8 mouse cellular contexts compared by ENCODE assay signal in genomic region chr10:40258976-40259375, GRCm38 (mm10). TPM values are rescaled to one million over a fixed set of nuclear protein-coding genes. Genes with fewer than 3 reads are reported as not detected.
DNase-seq lines count a peak whose midpoint lies in the region; ATAC-seq and TF ChIP-seq lines count a peak whose summit lies in the region.

No protein-coding gene starts in this region.

- H3K36me3 ChIP-seq in forebrain, embryonic 12.5 days (replicated peaks), result peaks cover 11% of the 10 kb centered on the region
- no peaks in the 10 kb centered on the region for H3K36me3 ChIP-seq in hindbrain, postnatal 0 days (ENCODE audit: insufficient read depth, low read length)
- peaks cover 19% of the 10 kb centered on the region for H3K36me3 ChIP-seq in limb, embryonic 10.5 days

- H3K27me3 ChIP-seq in forebrain, embryonic 12.5 days, result no peaks in the 10 kb centered on the region
- no peaks in the 10 kb centered on the region for H3K27me3 ChIP-seq in hindbrain, postnatal 0 days (ENCODE audit: insufficient read depth, low read length)
- no peaks in the 10 kb centered on the region for H3K27me3 ChIP-seq in limb, embryonic 10.5 days (ENCODE audit: low read depth, poor library complexity, severe bottlenecking)

- peaks cover 23% of the 10 kb centered on the region for H3K4me1 ChIP-seq in forebrain, embryonic 12.5 days
- peaks cover 4% of the 10 kb centered on the region; the same call in 1 of the 2 replicates for H3K4me1 ChIP-seq in hindbrain, postnatal 0 days (ENCODE audit: insufficient read depth, low read length)
- H3K4me1 ChIP-seq in limb, embryonic 10.5 days, result peaks cover 21% of the 10 kb centered on the region

- peak overlapping the region; percentile 79; the same call in 1 of the 2 replicates for H3K4me3 ChIP-seq in forebrain, embryonic 12.5 days (replicated peaks)
- H3K4me3 ChIP-seq in hindbrain, postnatal 0 days (ENCODE audit: low read length), result peak overlapping the region; percentile 87; the same call in 1 of the 2 replicates
- 0 out of 2 replicates have a peak overlapping the region, but pooled peaks have one; percentile 74 for H3K4me3 ChIP-seq in limb, embryonic 10.5 days

- 6% methylated on average over 5 of the region's 5 CpGs for WGBS in forebrain, embryonic 12.5 days
- WGBS in hindbrain, postnatal 0 days, result 6% methylated on average over 5 of the region's 5 CpGs
- 7% methylated on average over 5 of the region's 5 CpGs for WGBS in limb, embryonic 10.5 days

- peak; percentile 78 for DNase-seq in embryo, embryonic 10 days (ENCODE audit: low spot score)
- no peak for DNase-seq in embryo, embryonic 9.5 days (ENCODE audit: extremely low spot score)
- DNase-seq in brain, adult 2 months (ENCODE audit: low read depth, low spot score), result peak; percentile 73
- DNase-seq in hindbrain, postnatal 0 days (ENCODE audit: low spot score), result peak; percentile 77
- no peak for DNase-seq in limb, embryonic 10.5 days (ENCODE audit: low spot score)
- peak; percentile 65 for DNase-seq in mesoderm, embryonic 11.5 days (ENCODE audit: low read depth, low spot score)
- peak; percentile 54 for DNase-seq in thymus, postnatal 14 days

- H3K4me2 ChIP-seq in forebrain, embryonic 12.5 days, result peak overlapping the region; percentile 57
- H3K4me2 ChIP-seq in hindbrain, postnatal 0 days (ENCODE audit: low read depth, low read length), result peak overlapping the region; percentile 76

- peak overlapping the region; percentile 89 for H3K27ac ChIP-seq in forebrain, embryonic 12.5 days
- H3K27ac ChIP-seq in hindbrain, postnatal 0 days, result peak overlapping the region; percentile 94
- H3K27ac ChIP-seq in limb, embryonic 10.5 days, result 0 out of 2 replicates have a peak overlapping the region, but pooled peaks have one; percentile 15

- no peak for ATAC-seq in forebrain, embryonic 12.5 days (ENCODE audit: low FRiP score)
- no peak for ATAC-seq in hindbrain, postnatal 0 days

- peak; percentile 75 for TF ChIP-seq CTCF in hindbrain, postnatal 0 days (IDR thresholded peaks at IDR 0.05; ENCODE audit: low read depth)

- no peaks in the 10 kb centered on the region for H3K9me3 ChIP-seq in forebrain, embryonic 12.5 days
- H3K9me3 ChIP-seq in hindbrain, postnatal 0 days (ENCODE audit: low read length), result no peaks in the 10 kb centered on the region
- H3K9me3 ChIP-seq in limb, embryonic 10.5 days (replicated peaks), result no peaks in the 10 kb centered on the region

- H3K9ac ChIP-seq in forebrain, embryonic 12.5 days, result no peak overlapping the region
- H3K9ac ChIP-seq in hindbrain, postnatal 0 days (replicated peaks; ENCODE audit: low read length), result no peak overlapping the region

RNA-seq across cellular contexts. Expression of gene Gtf3c6, which starts 1.1 kb away (rescaled TPM):
- polyA plus RNA-seq in forebrain, embryonic 12.5 days (2016; fragmentation: Nextera tagmentation; extraction: Ambion mirVana), result 131 and 135 TPM in 2 replicates
- total RNA-seq in hindbrain, postnatal 0 days (2014; rRNA removed), result 24.6 and 26.8 TPM in 2 replicates
- 59.4 and 64.6 TPM in 2 replicates for polyA plus RNA-seq in hindbrain, postnatal 0 days (2015; fragmentation: Nextera tagmentation; extraction: Ambion mirVana)
- 165 and 182 TPM in 2 replicates for polyA plus RNA-seq in limb, embryonic 10.5 days (2016; fragmentation: Nextera tagmentation; extraction: Ambion mirVana)

RNA-seq across cellular contexts. Expression of gene Rpf2, which starts 12.1 kb away (rescaled TPM):
- polyA plus RNA-seq in forebrain, embryonic 12.5 days (2016; fragmentation: Nextera tagmentation; extraction: Ambion mirVana), result 70.2 and 72.9 TPM in 2 replicates
- total RNA-seq in hindbrain, postnatal 0 days (2014; rRNA removed), result 15.9 and 21.4 TPM in 2 replicates
- 51.9 and 52.1 TPM in 2 replicates for polyA plus RNA-seq in hindbrain, postnatal 0 days (2015; fragmentation: Nextera tagmentation; extraction: Ambion mirVana)
- 85.2 and 106 TPM in 2 replicates for polyA plus RNA-seq in limb, embryonic 10.5 days (2016; fragmentation: Nextera tagmentation; extraction: Ambion mirVana)

RNA-seq across cellular contexts. Expression of gene Amd1, which starts 43.0 kb away (rescaled TPM):
- 71.3 and 73.4 TPM in 2 replicates for polyA plus RNA-seq in forebrain, embryonic 12.5 days (2016; fragmentation: Nextera tagmentation; extraction: Ambion mirVana)
- total RNA-seq in hindbrain, postnatal 0 days (2014; rRNA removed), result 47.6 and 57.5 TPM in 2 replicates
- polyA plus RNA-seq in hindbrain, postnatal 0 days (2015; fragmentation: Nextera tagmentation; extraction: Ambion mirVana), result 30.6 and 35.1 TPM in 2 replicates
- polyA plus RNA-seq in limb, embryonic 10.5 days (2016; fragmentation: Nextera tagmentation; extraction: Ambion mirVana), result 83.3 and 94.6 TPM in 2 replicates

Comparison
In these comparisons a context has a peak if more than half of its experiments do, and no peak if none do; other contexts are left out.
1. DNase-seq: peak in embryo, embryonic 10 days (single experiment), brain, adult 2 months (single experiment), hindbrain, postnatal 0 days (single experiment), mesoderm, embryonic 11.5 days (single experiment) and thymus, postnatal 14 days (single experiment); none in embryo, embryonic 9.5 days (single experiment) and limb, embryonic 10.5 days (single experiment).
2. H3K27ac ChIP-seq: peak in every context shown above with its lines; median percentile 94 in hindbrain, postnatal 0 days; 89 in forebrain, embryonic 12.5 days; 15 in limb, embryonic 10.5 days.
3. Peak in every context shown above with its lines, with median percentiles within 50 percentile points of each other: H3K4me3 ChIP-seq.